Mouse (Mus musculus): Measurements from ENCODE around the gene Eya3. TPM values are rescaled to one million over a fixed set of nuclear protein-coding genes. Genes with fewer than 3 reads are reported as not detected.

Eya3 gene
- polyA plus RNA-seq, 1 experiment from 2014 or later, result 27.6 TPM

DNA sequence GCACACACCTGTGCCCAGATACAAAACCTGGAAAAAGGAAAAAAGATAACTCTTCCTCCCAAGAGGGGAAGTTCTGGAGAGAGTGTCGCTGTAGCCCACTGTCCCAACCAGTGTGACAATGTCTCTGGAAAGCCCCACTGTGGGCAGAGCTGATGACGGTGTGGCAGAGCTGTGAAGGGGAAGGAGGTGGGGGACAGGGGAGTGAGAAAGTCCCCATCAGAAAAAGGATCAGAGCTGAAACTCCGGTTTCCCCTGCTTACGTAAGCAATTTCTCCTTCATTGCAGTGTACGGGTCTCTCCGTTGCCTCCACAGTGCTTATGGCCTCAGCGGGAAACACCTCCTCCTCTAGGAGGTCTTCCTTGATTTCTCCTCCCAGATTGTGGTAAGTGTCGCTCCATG lies 27.5 kb upstream of the Eya3 start:
- Histone ChIP-seq H3K9me3 (peaks cover 14% of the 10 kb centered on the region), H3K27ac (replicated peaks) (no peak overlapping the region), H3K9ac (replicated peaks) (no peak overlapping the region), H3K4me2 (replicated peaks) (no peak overlapping the region), H3K4me3 (no peak overlapping the region), H3K36me3 (no peaks in the 10 kb centered on the region), H3K27me3 (no peaks in the 10 kb centered on the region), H3K4me1 (no peaks in the 10 kb centered on the region)
- 83% methylated on average over 8 of the region's 8 CpGs for WGBS
- ATAC-seq (ENCODE audit: low FRiP score, low read depth), result no peak

DNA sequence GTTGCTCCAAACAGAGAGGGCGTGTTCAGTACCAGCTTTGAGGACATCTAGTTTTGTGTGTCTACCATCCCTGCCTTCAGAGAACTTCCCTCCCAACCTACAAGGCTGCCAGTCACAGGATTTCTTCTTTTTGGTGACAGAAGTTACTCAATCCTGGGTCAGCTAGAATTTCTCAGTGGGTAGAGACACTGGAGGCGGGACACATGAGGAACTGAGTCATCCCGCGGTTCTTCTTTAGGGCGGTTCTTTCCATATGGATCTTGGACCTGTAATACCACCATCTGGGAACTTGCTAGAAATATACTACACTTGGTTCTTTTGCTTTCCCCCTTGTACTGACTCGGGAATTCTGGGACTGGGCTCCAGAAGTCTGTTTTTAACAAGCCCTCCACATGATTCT lies 20.9 kb upstream of the Eya3 start:
- H3K27me3 ChIP-seq, result no peaks in the 10 kb centered on the region
- H3K4me1 ChIP-seq, result no peaks in the 10 kb centered on the region
- H3K9ac ChIP-seq (replicated peaks), result no peak overlapping the region
- H3K9me3 ChIP-seq, result peaks cover 14% of the 10 kb centered on the region
- H3K36me3 ChIP-seq, result no peaks in the 10 kb centered on the region
- no peak overlapping the region for H3K4me3 ChIP-seq
- no peak overlapping the region for H3K4me2 ChIP-seq (replicated peaks)
- ATAC-seq (ENCODE audit: low FRiP score, low read depth), result no peak
- no peak overlapping the region for H3K27ac ChIP-seq (replicated peaks)
- WGBS, result 88% methylated on average over 6 of the region's 6 CpGs

DNA sequence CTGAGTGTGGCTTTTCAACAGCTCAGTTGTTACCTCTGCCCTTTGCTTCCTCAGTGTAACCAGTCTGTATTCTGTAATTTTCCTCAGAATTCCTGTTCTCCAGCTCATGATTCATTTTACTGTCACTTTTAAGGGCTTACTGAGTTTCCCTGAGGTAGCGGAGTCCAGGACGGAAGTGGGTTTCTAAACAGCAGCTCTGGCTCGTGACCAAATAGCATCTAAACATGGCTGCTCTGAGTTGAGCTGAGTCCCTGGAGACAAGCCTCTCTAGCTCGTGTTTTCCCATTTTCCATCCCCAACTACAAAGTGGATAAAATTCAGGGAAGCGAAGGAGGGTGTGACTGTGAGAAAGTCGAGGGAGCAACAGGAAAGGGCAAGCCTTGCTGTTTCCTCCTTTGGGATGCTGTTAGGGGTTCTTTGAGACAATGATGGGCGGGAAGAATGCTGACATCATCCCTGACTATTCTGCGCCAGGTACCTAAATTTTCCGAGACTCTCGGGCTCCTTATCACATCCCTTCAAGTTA lies 19.9 kb upstream of the Eya3 start:
- Histone ChIP-seq H3K36me3 (no peaks in the 10 kb centered on the region), H3K9me3 (peaks cover 14% of the 10 kb centered on the region), H3K9ac (replicated peaks) (no peak overlapping the region), H3K4me2 (replicated peaks) (no peak overlapping the region), H3K4me1 (no peaks in the 10 kb centered on the region), H3K27me3 (no peaks in the 10 kb centered on the region), H3K4me3 (no peak overlapping the region), H3K27ac (replicated peaks) (no peak overlapping the region)
- ATAC-seq (ENCODE audit: low FRiP score, low read depth), result no peak
- WGBS, result 89% methylated on average over 10 of the region's 10 CpGs

DNA sequence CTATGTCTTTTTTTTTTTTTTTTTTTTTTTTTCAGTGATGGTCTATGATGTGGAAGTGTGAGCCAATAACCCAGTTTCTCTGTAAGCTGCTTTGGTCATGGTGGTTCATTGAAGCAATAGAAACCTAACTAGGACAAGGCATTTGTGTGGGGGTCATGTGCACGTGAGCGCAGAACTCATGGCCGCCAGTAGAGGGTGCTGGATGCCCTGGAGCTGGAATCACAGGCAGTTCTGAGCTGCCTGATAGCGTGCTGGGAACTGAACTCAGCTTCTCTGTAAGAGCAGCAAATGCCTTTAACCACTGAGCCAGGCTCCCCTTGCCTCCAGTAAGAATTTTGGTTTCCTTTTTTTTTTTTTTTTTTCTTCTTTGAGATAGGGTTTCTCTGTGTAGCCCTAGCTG lies 18.7 kb upstream of the Eya3 start:
- 85% methylated on average over 4 of the region's 4 CpGs for WGBS
- no peaks in the 10 kb centered on the region for H3K36me3 ChIP-seq
- no peak overlapping the region for H3K4me3 ChIP-seq
- peaks cover 7% of the 10 kb centered on the region for H3K9me3 ChIP-seq
- no peaks in the 10 kb centered on the region for H3K4me1 ChIP-seq
- no peak overlapping the region for H3K4me2 ChIP-seq (replicated peaks)
- H3K9ac ChIP-seq (replicated peaks), result no peak overlapping the region
- ATAC-seq (ENCODE audit: low FRiP score, low read depth), result no peak
- no peak overlapping the region for H3K27ac ChIP-seq (replicated peaks)
- H3K27me3 ChIP-seq, result no peaks in the 10 kb centered on the region

DNA sequence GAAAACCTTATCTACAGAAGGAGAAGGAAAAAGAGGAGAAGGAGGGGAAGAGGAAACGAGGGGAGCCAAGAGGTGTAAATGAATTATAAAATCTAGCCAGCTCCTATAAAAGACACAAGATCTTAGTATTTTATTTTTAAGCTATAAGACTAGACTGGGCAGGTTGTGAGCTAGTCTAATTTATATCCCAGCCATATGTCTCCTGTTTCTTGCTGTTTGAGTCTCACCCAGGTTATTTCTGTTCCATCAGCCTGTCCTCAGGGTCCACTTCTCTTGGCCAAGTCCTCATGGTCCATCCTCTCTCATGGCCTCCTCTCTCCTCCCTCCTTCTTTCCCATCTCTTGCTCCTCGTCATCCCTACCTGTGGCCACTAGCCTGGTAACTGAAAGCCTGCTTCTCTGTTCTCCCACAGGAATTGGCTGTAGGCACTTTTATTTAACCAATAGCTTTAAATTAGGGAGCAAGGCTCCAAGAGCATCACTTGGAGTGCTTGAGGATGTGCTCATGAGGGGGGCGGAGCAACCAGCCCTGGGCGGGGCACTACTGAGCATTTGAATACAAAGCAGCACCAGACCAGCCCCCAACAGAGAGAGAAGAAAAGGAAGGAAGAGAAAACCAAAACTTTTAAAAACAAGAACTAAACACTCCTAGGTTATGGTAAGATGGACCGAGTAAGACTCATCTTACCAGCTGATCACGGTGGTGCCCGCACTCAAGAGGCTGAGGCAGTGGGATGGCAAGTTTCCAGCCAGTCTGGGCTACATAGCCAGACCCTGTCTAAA lies 17.3 kb upstream of the Eya3 start:
- H3K4me3 ChIP-seq, result no peak overlapping the region
- H3K27ac ChIP-seq (replicated peaks), result no peak overlapping the region
- 74% methylated on average over 7 of the region's 7 CpGs for WGBS
- H3K4me2 ChIP-seq (replicated peaks), result no peak overlapping the region
- H3K9ac ChIP-seq (replicated peaks), result no peak overlapping the region
- no peaks in the 10 kb centered on the region for H3K36me3 ChIP-seq
- no peaks in the 10 kb centered on the region for H3K4me1 ChIP-seq
- no peak for ATAC-seq (ENCODE audit: low FRiP score, low read depth)
- H3K27me3 ChIP-seq, result no peaks in the 10 kb centered on the region
- no peaks in the 10 kb centered on the region for H3K9me3 ChIP-seq

DNA sequence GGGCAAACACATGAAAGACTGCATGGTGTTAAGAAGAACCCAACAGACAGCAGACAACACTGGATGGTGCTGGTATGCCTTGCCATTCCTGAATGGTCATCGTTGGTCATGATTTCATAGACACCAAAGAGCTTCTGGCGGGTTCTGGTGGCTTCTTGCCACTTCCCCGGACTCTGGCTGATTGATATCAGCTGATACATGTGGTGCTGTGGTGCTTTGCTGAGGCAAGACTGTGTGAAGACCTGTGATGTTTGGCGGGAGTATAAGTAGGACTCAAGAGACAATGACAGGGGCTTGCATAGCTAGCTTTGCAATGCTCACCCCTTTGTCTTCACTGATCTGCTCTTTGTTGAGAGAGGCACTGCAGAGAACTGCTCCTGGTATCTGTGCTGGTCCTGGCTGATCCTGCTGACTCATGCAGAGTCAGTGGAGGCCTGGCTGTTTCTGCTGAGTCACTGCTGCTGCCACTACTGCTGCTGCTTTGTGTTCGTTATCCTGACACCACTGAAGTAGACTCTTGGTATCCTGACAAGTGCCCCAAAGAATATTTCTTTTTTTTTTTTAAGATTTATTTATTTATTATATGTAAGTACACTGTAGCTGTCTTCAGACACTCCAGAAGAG lies 14.6 kb upstream of the Eya3 start:
- ATAC-seq (ENCODE audit: low FRiP score, low read depth), result no peak
- Histone ChIP-seq H3K4me1 (no peaks in the 10 kb centered on the region), H3K27me3 (no peaks in the 10 kb centered on the region), H3K9ac (replicated peaks) (no peak overlapping the region), H3K27ac (replicated peaks) (no peak overlapping the region), H3K4me3 (no peak overlapping the region), H3K36me3 (no peaks in the 10 kb centered on the region), H3K9me3 (no peaks in the 10 kb centered on the region), H3K4me2 (replicated peaks) (no peak overlapping the region)
- 90% methylated on average over 5 of the region's 5 CpGs for WGBS

DNA sequence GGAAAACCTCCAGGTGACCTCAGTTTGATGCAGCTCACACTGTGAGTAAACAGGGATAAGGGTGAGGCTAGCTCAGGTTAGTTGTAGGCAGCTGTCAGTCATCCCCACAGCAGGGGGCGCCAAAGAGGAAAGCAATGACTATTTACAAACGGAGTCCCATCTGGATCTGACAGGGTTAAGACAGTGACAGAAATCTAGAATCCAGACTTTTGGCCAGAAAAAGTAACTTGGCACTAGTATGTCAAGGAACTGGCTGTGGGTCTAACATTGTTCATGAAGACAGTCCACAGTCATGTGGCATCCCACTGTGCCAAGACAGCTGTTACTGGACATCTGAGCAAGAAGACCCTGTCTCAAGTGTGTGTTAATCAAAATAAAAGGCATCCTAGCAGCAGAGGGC lies 10.0 kb upstream of the Eya3 start:
- Histone ChIP-seq H3K27ac (replicated peaks) (no peak overlapping the region), H3K36me3 (no peaks in the 10 kb centered on the region), H3K9me3 (no peaks in the 10 kb centered on the region), H3K4me1 (no peaks in the 10 kb centered on the region), H3K4me2 (replicated peaks) (no peak overlapping the region), H3K4me3 (no peak overlapping the region), H3K9ac (replicated peaks) (no peak overlapping the region), H3K27me3 (no peaks in the 10 kb centered on the region)
- no peak for ATAC-seq (ENCODE audit: low FRiP score, low read depth)
- WGBS, result 11% methylated on average over 2 of the region's 2 CpGs

DNA sequence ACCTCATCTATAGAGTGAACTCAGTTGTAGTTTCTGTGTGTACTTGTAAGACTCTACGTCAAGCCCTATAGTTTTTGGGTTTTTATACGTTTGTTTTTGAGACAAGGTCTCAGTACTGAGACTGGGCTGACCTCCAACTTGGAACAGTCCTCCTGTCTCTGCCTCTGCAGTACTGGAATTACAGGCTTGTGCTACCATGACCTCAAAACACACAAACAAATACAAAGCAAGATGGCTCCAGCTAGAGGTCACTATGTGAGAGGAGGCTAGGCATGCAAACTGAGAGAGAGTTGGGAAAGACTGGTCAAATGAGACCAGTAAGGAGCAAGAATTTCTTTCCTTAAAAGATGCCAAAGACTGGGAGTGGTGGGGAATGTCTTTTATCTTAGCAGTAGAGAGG lies 2.8 kb upstream of the Eya3 start:
- Histone ChIP-seq H3K4me2 (replicated peaks) (no peak overlapping the region), H3K27me3 (no peaks in the 10 kb centered on the region), H3K9me3 (no peaks in the 10 kb centered on the region), H3K36me3 (no peaks in the 10 kb centered on the region), H3K4me3 (no peak overlapping the region), H3K9ac (replicated peaks) (no peak overlapping the region), H3K27ac (replicated peaks) (no peak overlapping the region), H3K4me1 (peaks cover 10% of the 10 kb centered on the region)
- WGBS, result 90% methylated on average over 2 of the region's 2 CpGs
- ATAC-seq (ENCODE audit: low FRiP score, low read depth), result no peak

DNA sequence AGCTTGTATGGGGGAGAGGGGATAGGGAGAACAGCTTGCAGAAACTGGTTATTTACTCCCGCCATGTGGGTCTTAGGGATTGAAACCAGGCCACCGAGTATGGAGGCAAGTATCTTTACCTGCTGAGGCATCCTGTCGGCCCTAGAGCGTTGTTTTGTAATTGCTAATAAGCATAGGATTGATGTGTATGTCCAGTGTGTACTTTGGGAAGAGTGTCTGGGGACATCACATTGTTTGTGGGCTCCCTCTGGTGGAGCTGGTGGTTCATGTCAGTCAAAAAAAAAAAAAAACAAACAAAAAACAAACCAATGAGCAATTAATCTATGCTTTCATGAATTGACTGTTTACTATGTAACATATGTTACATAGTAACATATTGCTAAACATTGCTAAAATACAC lies 2.2 kb upstream of the Eya3 start:
- no peaks in the 10 kb centered on the region for H3K36me3 ChIP-seq
- H3K27me3 ChIP-seq, result no peaks in the 10 kb centered on the region
- H3K27ac ChIP-seq (replicated peaks), result no peak overlapping the region
- H3K9ac ChIP-seq (replicated peaks), result no peak overlapping the region
- H3K4me3 ChIP-seq, result no peak overlapping the region
- peaks cover 10% of the 10 kb centered on the region for H3K4me1 ChIP-seq
- H3K4me2 ChIP-seq (replicated peaks), result no peak overlapping the region
- WGBS, result 58% methylated on average over 4 of the region's 4 CpGs
- no peaks in the 10 kb centered on the region for H3K9me3 ChIP-seq
- ATAC-seq (ENCODE audit: low FRiP score, low read depth), result no peak

DNA sequence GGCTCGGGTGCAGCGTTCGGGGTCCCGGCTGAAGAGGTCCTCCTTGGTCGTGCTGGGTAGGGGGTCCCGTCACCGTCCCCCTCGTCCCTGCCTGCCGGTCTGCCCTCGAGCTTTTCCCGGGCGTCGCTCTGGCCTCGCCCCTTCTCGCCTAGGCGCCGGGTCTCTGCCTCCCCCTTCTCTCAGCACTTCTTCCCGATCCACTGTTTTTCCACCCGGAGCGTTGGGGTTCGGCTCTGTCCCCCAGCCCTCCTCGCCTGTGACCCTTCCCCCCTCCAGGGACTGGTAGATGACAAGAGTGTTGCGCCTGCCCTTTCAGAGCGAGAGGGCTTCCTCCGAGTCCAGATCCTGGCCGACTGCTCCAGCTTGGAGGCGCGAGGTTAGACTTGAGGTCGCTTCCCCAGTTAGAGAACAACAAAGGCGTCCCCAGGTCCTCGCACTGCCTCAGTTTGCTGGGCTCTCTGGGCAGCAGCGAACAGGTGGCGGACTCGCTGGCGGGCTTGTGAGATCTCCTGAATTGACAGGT lies 465 bp downstream of the Eya3 start:
- H3K9me3 ChIP-seq, result no peaks in the 10 kb centered on the region
- peak; percentile 59; the same call in 1 of the 2 replicates for ATAC-seq (ENCODE audit: low FRiP score, low read depth)
- WGBS, result under 1% methylated on average over 35 of the region's 35 CpGs

DNA sequence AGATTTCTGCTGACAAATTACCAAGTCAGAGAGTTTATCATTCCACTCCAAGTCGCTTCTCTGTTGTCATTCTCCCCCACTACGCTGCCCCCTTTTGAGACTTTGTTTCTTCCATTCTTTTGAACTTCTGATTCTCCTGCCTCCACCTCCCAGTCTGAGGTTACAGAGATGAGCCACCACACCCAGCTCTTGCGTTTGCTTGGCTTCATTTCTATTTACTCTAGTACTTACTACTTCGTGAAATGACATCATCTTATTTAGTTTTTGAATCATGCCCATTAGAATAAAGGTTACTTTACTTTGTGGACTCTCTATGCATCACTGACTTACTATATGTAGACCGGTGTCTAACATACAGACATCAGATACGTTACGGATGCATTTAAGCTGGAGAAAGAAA lies 8.7 kb downstream of the Eya3 start:
- no peak for ATAC-seq (ENCODE audit: low FRiP score, low read depth)
- Histone ChIP-seq H3K9ac (replicated peaks) (no peak overlapping the region), H3K9me3 (no peaks in the 10 kb centered on the region), H3K4me1 (0 out of 2 replicates have a peak, but pooled peaks cover 2% of the 10 kb centered on the region), H3K27ac (replicated peaks) (no peak overlapping the region), H3K4me2 (replicated peaks) (no peak overlapping the region), H3K27me3 (no peaks in the 10 kb centered on the region), H3K4me3 (no peak overlapping the region), H3K36me3 (no peaks in the 10 kb centered on the region)
- WGBS, result 73% methylated on average over 7 of the region's 7 CpGs

More for the DNA sequence above, 465 bp downstream of the Eya3 start:
- Histone ChIP-seq H3K4me1 (peaks cover 10% of the 10 kb centered on the region), H3K36me3 (peaks cover 6% of the 10 kb centered on the region; the same call in 1 of the 2 replicates), H3K27ac (replicated peaks) (peak overlapping the region; percentile 85), H3K27me3 (no peaks in the 10 kb centered on the region), H3K4me2 (replicated peaks) (peak overlapping the region; percentile 93), H3K4me3 (peak overlapping the region; percentile 99), H3K9ac (replicated peaks) (peak overlapping the region; percentile 91)

DNA sequence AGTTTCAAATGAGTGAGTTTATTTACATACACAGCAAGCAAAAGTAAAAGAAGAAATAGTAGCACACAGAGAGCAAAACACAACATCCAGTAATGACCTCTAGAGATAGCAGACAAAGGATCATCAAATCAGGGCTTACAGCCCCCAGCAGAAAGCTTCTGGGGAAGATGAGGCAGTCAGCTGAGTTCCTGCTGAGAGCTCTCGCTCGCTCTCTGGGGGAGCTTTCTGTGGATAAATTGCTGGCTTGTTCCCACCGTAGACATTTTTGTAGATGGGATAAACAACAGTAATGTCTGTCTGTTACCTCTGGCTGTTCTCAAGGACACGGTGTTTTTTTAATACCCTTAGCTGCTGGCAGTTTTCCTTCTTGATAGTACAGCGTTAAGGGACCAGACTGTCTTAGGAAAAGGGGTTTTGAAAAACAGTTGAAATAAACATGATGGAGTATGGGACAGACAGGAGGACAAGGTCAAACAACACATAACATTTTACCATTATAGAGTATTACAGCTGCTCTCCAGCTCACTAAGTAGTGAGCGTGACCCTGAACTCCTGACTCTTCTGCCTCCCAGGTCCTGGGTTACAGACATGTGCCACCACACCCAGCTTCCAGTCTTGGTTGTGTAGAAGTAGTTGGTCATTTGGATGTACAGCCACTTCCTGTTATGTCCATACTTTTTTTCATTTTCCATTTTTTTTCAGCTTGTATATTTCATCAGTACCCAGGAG lies 10.6 kb downstream of the Eya3 start:
- H3K4me3 ChIP-seq, result no peak overlapping the region
- H3K36me3 ChIP-seq, result no peaks in the 10 kb centered on the region
- no peak for ATAC-seq (ENCODE audit: low FRiP score, low read depth)
- no peak overlapping the region for H3K9ac ChIP-seq (replicated peaks)
- H3K9me3 ChIP-seq, result no peaks in the 10 kb centered on the region
- H3K4me2 ChIP-seq (replicated peaks), result no peak overlapping the region
- H3K4me1 ChIP-seq, result peaks cover 2% of the 10 kb centered on the region; the same call in 1 of the 2 replicates
- H3K27ac ChIP-seq (replicated peaks), result no peak overlapping the region
- 72% methylated on average over 6 of the region's 6 CpGs for WGBS
- no peaks in the 10 kb centered on the region for H3K27me3 ChIP-seq

Data from midbrain, embryonic 12.5 days (tissue).